Mouse (Mus musculus): ENCODE results near the gene Grap. TPM values are rescaled to one million over a fixed set of nuclear protein-coding genes. Genes with fewer than 3 reads are reported as not detected.

The Grap gene
- polyA plus RNA-seq, 1 experiment from 2014 or later = 7.8 TPM

DNA sequence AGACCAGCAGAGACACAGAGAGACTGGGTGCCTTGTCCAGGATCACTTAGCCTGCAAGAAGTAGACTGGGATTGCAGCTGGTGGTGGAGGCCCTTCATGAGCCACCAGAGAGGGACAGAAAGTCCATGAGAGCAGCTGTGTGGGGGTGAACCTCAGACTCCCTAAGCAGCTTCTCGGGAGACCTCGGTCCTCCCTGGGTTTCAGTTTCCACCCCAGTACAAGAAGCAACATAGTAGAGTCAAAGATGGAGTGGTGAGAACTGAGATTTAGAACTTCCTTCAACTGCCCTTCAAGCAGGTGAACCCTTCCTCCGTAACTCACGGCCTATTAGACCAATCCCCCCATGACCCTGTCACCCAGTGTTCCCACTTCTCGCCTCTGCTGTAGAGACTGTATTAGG is 9.1 kb downstream of the Grap start:
- 90% methylated on average over 5 of the region's 5 CpGs for WGBS
- Histone ChIP-seq H3K36me3 (no peaks in the 10 kb centered on the region), H3K9me3 (no peaks in the 10 kb centered on the region), H3K4me1 (no peaks in the 10 kb centered on the region), H3K27ac (replicated peaks) (no peak overlapping the region), H3K4me2 (replicated peaks) (no peak overlapping the region), H3K27me3 (no peaks in the 10 kb centered on the region), H3K9ac (replicated peaks) (no peak overlapping the region), H3K4me3 (no peak overlapping the region)
- ATAC-seq (ENCODE audit: low FRiP score, low read depth) = no peak

DNA sequence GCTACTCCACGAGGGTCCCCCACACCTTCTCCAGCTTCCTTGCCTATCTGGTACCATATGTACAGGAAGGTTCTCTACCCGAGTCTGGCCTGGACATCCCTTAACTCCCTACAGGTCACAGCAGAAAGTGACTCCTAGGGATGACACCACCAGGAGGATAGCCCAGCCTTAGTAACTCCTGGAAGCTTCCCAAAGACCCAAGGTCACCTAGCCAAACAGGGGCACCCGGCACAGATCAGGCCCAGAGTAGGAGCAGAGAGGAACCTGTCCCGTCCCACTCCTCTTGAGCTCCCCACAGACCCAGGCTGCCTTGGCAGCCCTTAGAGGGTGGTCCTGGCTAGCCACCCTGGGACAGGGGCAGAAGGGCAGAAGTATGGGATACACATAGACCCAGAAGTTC is 12.3 kb downstream of the Grap start:
- no peak for ATAC-seq (ENCODE audit: low FRiP score, low read depth)
- H3K9me3 ChIP-seq = no peaks in the 10 kb centered on the region
- 85% methylated on average over 4 of the region's 4 CpGs for WGBS
- no peak overlapping the region for H3K4me3 ChIP-seq
- H3K27ac ChIP-seq (replicated peaks) = no peak overlapping the region
- no peaks in the 10 kb centered on the region for H3K27me3 ChIP-seq
- H3K4me1 ChIP-seq = no peaks in the 10 kb centered on the region
- no peak overlapping the region for H3K9ac ChIP-seq (replicated peaks)
- no peak overlapping the region for H3K4me2 ChIP-seq (replicated peaks)
- H3K36me3 ChIP-seq = no peaks in the 10 kb centered on the region

DNA sequence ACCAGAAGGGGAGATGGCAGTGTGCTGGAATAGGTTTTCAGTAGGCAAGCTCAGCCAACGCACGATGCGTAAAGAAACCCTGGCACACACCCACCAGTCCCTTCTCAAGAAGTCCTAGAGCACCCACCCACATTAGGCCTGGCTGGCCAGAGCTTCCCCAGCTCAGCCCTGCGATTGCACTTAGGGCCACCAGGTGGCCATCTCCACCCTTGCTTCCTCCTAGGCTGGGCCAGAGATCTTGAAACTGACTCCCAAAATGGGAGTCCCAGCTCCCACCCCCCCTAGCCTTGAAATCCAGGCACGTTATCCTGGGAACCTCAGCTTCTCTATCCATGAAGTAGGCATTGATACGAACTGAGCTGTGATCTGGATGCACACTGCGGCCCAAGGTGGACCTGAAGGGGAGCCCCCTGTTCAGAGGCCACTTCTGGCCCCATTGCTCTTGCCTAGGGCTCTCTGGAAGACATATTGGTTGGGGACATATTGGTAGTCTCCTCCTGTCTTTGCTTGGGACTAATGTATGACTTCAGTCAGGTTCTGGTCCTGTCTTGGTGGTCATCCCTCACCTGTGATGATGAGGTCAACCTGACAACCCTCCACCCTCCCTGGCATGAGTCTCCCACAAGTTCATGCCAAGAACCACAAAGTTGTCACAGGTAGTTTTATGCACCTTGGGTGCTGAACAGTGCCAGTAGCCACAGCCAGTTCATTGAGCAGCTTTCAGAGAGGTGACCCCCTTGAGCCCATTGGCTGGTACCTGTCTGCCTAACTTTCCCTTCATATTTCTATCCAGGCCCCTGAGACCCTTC is 13.1 kb downstream of the Grap start:
- H3K27me3 ChIP-seq = no peaks in the 10 kb centered on the region; the same call in 1 of the 2 replicates
- no peak for ATAC-seq (ENCODE audit: low FRiP score, low read depth)
- 45% methylated on average over 7 of the region's 7 CpGs for WGBS
- H3K9me3 ChIP-seq = no peaks in the 10 kb centered on the region
- no peak overlapping the region for H3K27ac ChIP-seq (replicated peaks)
- H3K4me2 ChIP-seq (replicated peaks) = no peak overlapping the region
- no peaks in the 10 kb centered on the region for H3K36me3 ChIP-seq
- H3K9ac ChIP-seq (replicated peaks) = no peak overlapping the region
- H3K4me3 ChIP-seq = no peak overlapping the region
- H3K4me1 ChIP-seq = no peaks in the 10 kb centered on the region

DNA sequence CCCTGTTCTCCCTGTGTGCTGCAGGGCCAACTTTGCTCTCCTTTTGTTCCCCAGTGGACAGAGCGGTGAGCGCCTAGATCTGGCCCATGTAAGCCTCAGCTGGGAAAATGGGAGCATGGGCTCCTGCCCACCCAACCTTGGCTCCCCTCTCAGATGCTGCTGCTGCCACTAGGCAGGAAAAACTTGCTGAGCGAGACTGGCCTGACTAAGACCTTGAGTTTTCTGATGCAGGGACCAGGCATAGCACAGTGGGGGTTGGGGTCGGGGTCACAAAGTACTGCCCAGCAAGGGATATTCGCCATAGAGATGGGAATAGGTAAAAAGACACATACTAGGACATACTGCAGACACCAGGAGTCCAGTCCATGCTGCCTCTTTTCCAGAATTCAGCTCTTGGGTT is 14.2 kb downstream of the Grap start:
- H3K4me2 ChIP-seq (replicated peaks) = no peak overlapping the region
- H3K9ac ChIP-seq (replicated peaks) = no peak overlapping the region
- 80% methylated on average over 5 of the region's 5 CpGs for WGBS
- H3K9me3 ChIP-seq = no peaks in the 10 kb centered on the region
- no peak for ATAC-seq (ENCODE audit: low FRiP score, low read depth)
- no peak overlapping the region for H3K4me3 ChIP-seq
- H3K36me3 ChIP-seq = no peaks in the 10 kb centered on the region
- H3K4me1 ChIP-seq = no peaks in the 10 kb centered on the region
- no peak overlapping the region for H3K27ac ChIP-seq (replicated peaks)
- H3K27me3 ChIP-seq = peaks cover 3% of the 10 kb centered on the region

DNA sequence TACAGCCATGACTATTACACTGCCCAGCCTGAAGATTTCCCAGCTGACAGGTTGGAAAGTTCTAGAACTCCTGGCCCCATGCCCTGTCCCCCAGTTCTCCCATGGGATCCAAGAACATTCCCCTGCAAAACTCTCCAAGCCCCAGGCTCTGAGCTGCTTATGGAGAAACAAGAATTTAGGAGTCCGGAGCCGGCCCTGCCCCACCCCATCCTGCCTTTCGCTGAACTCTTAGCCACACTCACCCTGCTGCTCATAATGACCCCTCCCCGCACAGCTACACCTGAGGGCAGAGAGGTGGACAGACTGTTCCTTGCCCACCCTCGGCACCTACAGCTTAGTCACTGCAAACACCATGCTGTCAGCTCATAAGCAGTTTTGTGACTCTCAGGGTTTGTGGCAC is 14.7 kb downstream of the Grap start:
- no peak overlapping the region for H3K27ac ChIP-seq (replicated peaks)
- no peaks in the 10 kb centered on the region for H3K36me3 ChIP-seq
- WGBS = 85% methylated on average over 5 of the region's 5 CpGs
- H3K9me3 ChIP-seq = no peaks in the 10 kb centered on the region
- no peaks in the 10 kb centered on the region for H3K4me1 ChIP-seq
- H3K27me3 ChIP-seq = peaks cover 4% of the 10 kb centered on the region
- no peak overlapping the region for H3K4me2 ChIP-seq (replicated peaks)
- no peak for ATAC-seq (ENCODE audit: low FRiP score, low read depth)
- no peak overlapping the region for H3K9ac ChIP-seq (replicated peaks)
- no peak overlapping the region for H3K4me3 ChIP-seq

DNA sequence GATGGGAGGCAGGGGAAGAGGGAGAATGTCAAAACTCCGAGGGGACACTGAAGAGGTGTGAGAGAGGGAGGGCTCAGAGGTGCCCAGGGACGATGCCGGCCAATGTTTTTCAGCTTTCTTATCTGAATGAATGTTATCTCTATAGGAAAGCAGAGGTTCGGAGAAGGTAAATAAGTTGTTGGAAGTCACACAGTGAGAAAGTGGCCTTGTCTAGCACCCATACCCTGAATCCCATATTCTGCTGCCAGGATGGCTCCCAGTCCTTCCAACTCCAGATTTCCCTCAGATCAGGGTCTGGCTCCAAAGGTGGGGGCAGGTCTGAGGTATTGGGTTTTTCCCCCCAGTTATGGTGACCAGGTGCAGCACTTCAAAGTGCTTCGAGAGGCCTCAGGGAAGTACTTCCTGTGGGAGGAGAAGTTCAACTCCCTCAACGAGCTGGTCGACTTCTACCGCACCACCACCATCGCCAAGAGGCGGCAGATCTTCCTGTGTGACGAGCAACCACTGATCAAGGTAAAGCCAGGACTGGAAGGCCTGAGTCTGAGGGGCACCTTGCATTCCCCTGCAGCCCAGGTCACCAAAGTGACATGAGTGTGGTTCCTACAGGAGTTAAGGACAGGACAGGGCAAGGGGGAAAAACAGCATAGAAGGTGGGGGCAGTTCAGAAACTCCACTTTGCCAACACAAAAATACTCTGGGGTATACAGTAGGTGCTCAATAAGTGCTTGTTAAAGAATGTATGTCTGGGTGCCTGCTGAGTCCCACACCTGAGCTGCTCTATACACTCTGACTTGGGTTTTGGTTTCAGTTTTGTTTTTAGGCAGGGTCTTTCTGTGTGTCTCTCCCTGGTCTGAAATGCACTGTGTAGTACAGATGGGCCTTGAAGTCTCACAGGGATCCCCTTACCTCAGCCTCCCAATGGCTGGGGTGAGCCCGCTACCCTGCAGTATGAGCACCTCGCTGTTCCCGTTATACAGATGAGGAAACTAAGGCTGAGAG is 16.7 kb downstream of the Grap start:
- no peaks in the 10 kb centered on the region for H3K36me3 ChIP-seq
- peaks cover 17% of the 10 kb centered on the region for H3K27me3 ChIP-seq
- no peak overlapping the region for H3K4me3 ChIP-seq
- H3K9me3 ChIP-seq = no peaks in the 10 kb centered on the region
- no peak overlapping the region for H3K9ac ChIP-seq (replicated peaks)
- H3K4me1 ChIP-seq = peaks cover 8% of the 10 kb centered on the region
- no peak overlapping the region for H3K27ac ChIP-seq (replicated peaks)
- ATAC-seq (ENCODE audit: low FRiP score, low read depth) = no peak
- WGBS = 87% methylated on average over 14 of the region's 14 CpGs
- no peak overlapping the region for H3K4me2 ChIP-seq (replicated peaks)

DNA sequence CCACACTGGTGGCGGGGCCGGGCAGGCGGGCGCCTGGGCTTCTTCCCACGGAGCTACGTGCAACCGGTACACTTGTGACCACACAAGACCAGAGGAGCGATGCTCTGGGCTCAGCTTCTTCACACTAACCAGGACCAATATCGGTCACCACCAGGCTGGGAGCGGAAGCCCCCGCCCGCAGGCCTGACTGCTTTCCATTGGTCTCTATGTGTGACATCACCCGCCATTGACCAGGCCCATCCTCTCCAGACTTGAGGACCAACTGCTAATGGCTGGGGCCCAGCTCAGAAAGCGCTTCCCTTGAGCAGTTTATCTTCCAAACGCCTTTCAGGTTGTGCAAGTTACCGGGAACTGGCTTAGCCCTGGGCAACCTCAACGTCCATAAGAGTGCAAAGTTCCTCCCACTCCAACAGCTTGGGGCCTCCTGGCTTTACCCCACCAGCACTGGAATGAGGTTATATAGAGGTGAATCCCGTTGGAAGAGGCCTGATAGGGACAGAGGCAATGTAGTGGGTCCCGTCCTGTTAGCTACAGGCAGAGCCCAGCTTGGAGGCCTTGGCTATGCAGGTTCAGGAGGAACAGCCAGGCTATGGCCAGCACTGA is 18.8 kb downstream of the Grap start:
- Histone ChIP-seq H3K27ac (replicated peaks) (no peak overlapping the region), H3K4me2 (replicated peaks) (no peak overlapping the region), H3K4me1 (peaks cover 16% of the 10 kb centered on the region), H3K9me3 (no peaks in the 10 kb centered on the region), H3K36me3 (no peaks in the 10 kb centered on the region), H3K4me3 (no peak overlapping the region), H3K9ac (replicated peaks) (no peak overlapping the region), H3K27me3 (peaks cover 21% of the 10 kb centered on the region)
- ATAC-seq (ENCODE audit: low FRiP score, low read depth) = no peak
- 65% methylated on average over 19 of the region's 19 CpGs for WGBS

DNA sequence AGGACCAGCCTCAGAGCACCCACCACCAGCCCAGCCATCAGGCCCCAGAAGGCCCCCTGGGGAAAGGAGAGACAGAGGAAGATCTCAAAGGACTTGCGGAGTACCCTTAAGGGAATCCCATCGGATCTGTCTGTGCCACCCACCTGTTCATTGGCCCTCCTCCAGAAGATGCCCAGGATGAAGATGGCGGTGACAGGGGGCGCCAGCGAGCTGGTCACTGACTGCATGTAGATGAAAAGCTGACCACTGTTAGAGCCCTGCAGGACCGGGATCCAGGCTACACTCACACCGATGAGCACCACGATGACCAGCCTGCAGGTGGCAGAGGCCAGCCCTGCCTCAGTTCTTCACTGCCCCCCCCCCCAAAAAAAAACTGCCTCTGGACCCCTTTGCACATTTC is 20.6 kb downstream of the Grap start:
- 39% methylated on average over 8 of the region's 8 CpGs for WGBS
- ATAC-seq (ENCODE audit: low FRiP score, low read depth) = no peak

DNA sequence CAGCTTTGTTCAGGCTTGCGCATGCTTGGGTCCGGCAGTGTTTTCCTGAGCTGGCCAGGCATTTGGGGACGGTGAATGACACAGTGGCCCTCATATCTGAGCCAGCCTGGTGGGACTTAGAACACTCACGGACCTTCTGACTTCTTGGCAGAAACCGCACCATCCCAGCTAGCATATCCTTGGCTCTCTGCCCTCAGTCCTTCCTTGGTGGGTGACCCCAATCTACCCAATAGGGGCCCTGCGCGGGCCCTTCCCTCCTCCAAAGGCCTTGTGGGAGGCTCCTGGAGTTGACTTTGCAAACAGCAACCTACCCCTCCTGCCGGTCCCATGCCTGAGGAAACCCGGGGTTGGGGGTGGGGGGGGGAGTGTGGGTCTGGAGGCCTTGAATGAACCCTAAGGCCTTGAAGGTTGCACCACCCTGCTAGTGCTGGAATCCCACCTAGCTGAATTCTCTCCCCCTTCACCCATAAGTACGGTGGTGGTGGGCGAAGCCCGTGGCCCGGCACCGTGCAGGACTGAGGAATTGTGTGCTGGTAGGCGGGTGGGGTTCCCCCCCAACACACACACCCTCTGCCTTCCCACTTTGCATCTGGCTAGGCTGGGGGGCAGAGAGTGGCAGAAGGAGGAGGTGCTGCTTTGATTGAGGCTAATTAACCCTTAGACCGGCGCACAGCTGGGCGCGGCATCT is 21.2 kb downstream of the Grap start:
- ATAC-seq (ENCODE audit: low FRiP score, low read depth) = peak; percentile 66
- peak overlapping the region; percentile 43 for H3K9ac ChIP-seq (replicated peaks)
- peaks cover 21% of the 10 kb centered on the region for H3K27me3 ChIP-seq
- peak overlapping the region; percentile 42; the same call in 1 of the 2 replicates for H3K27ac ChIP-seq (replicated peaks)
- peaks cover 16% of the 10 kb centered on the region for H3K4me1 ChIP-seq
- H3K9me3 ChIP-seq = no peaks in the 10 kb centered on the region
- 0 out of 2 replicates have a peak overlapping the region, but pooled peaks have one; percentile 4 for H3K4me2 ChIP-seq (replicated peaks)
- no peak overlapping the region for H3K4me3 ChIP-seq
- H3K36me3 ChIP-seq = no peaks in the 10 kb centered on the region
- 27% methylated on average over 19 of the region's 19 CpGs for WGBS

More for the DNA sequence above, 20.6 kb downstream of the Grap start:
- H3K9me3 ChIP-seq = no peaks in the 10 kb centered on the region
- no peak overlapping the region for H3K27ac ChIP-seq (replicated peaks)
- no peak overlapping the region for H3K4me3 ChIP-seq
- H3K27me3 ChIP-seq = peaks cover 21% of the 10 kb centered on the region
- H3K4me2 ChIP-seq (replicated peaks) = no peak overlapping the region
- peaks cover 16% of the 10 kb centered on the region for H3K4me1 ChIP-seq
- H3K9ac ChIP-seq (replicated peaks) = no peak overlapping the region
- H3K36me3 ChIP-seq = no peaks in the 10 kb centered on the region

DNA sequence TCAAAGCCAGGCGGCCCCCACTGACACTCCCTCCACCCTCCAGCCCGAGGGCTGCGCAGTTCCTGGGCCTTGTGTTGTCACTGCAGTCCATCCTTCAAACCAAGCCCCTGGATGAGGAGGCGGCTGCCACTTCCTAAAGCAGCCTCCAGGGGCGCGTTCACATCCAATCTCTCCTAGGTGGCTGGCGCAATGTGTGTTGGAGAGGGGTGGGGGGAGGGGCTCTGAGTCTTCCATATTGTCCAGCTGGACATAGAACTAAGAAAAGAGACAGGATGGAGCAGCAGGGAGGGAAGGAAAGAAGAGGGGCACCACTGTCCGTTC is 21.7 kb downstream of the Grap start:
- Histone ChIP-seq H3K9me3 (no peaks in the 10 kb centered on the region), H3K4me3 (no peak overlapping the region), H3K27me3 (peaks cover 21% of the 10 kb centered on the region), H3K9ac (replicated peaks) (peak overlapping the region; percentile 43), H3K4me2 (replicated peaks) (0 out of 2 replicates have a peak overlapping the region, but pooled peaks have one; percentile 4), H3K36me3 (no peaks in the 10 kb centered on the region), H3K4me1 (peaks cover 16% of the 10 kb centered on the region), H3K27ac (replicated peaks) (no peak overlapping the region)
- peak; percentile 70; the same call in 1 of the 2 replicates for ATAC-seq (ENCODE audit: low FRiP score, low read depth)
- WGBS = 2% methylated on average over 8 of the region's 8 CpGs

DNA sequence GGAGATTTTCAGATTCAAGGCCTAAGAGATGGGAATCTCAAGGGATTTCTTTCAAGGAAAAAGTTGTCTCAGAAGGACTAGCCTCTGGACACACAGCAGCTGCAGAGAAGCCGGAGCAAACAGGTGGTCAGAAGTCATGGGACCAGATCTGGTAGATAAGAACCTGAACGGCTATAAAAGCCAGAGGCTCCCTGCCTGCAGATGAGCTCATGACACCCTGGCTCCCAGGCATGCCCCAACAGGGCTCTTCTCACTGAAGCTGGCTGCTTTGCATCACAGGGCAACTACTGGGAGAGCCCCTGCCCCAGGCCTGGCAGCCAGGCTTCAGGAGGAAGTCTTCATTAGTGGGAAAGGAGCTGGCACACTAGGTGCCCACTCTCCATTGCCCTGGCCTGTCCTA is 22.3 kb downstream of the Grap start:
- Histone ChIP-seq H3K4me2 (replicated peaks) (no peak overlapping the region), H3K4me3 (no peak overlapping the region), H3K27me3 (peaks cover 21% of the 10 kb centered on the region), H3K4me1 (peaks cover 16% of the 10 kb centered on the region), H3K36me3 (no peaks in the 10 kb centered on the region), H3K9me3 (no peaks in the 10 kb centered on the region), H3K9ac (replicated peaks) (no peak overlapping the region), H3K27ac (replicated peaks) (no peak overlapping the region)
- WGBS = 76% methylated on average over 2 of the region's 2 CpGs
- no peak for ATAC-seq (ENCODE audit: low FRiP score, low read depth)

Measured in midbrain, embryonic 12.5 days (tissue).